Mouse (Mus musculus) kidney, postnatal 36 days (tissue): ENCODE results near the gene Cnot10.

Experiments used
- DNase-seq, 2 experiments: peaks; one replicate each; pipeline ENCODE4 v3.0.0; 2021 to 2022; ENCODE audit warnings: mixed read lengths in 2 of 2

Gene Cnot10

DNA sequence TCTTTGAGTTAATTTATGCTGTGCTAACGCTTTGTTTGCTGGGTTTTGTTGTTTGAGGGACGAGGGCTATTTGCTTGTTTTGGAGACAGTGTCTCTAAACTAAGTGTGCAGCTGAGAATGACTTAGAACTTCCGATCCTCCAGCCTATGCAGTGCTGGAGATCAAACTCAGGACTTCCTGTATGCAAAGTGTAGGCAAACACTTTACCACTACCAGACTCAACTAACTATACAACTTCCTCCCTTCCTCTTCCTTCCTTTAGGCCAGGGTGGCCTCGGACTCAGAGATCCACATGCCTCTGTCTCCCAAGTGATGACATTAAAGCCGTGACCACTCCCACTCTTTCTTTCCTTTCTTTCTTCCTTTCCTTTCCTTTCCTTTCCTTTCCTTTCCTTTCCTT is 66.5 kb downstream of the Cnot10 start:
- no peak for DNase-seq

DNA sequence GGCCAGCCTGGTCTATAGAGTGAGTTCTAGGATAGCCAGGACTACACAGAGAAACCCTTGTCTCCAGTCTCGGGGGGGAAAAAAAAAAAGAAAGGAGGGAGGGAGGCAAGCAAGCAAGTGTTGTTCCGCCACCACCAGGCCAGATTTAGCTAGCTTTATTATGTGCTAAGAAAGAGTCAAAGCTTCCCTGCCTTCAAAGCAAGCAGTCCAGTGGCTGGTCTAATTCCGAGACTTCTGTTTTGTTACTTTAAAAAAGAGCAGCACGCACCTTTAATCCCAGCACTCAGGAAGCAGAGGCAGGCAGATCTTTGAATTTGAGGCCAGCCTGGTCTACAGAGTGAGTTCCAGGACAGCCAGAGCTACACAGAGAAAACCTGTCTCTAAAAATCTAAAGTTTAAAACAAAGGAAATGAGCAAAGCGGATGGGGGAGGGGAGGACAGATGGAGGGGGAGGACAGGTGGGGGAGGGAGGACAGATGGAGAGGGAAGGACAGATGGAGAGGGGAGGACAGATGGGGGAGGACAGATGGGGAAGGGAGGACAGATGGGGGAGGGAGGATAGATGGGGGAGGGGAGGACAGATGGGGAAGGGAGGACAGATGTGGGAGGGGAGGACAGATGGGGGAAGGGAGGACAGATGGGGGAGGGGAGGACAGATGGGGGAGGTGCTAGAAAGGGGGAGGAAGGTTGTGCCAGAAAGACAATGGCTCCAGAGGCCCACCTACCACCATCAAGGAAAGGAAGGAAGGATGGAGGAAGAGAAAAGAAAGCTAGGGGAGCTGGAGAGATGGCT is 71.1 kb downstream of the Cnot10 start:
- no peak for DNase-seq

DNA sequence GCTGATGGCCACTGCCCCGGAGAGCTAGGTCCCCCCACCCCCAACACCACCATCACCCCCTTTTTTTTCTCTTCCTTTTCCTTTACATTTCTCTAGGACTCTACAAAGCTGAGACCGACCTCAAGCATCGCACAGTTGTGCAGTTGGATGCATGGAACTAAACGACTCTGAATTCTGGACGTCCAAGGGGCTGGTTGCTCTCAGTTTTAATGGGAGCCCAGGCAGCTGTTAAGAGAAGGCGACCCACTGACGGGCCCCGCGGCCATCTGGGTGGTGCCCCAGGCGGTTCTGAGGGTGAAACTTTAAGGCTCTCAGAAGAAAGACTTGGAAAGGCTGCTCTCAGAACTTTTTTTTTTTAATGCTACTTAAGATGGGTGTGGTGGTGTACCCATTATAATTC is 75.3 kb downstream of the Cnot10 start:
- DNase-seq = no peak

DNA sequence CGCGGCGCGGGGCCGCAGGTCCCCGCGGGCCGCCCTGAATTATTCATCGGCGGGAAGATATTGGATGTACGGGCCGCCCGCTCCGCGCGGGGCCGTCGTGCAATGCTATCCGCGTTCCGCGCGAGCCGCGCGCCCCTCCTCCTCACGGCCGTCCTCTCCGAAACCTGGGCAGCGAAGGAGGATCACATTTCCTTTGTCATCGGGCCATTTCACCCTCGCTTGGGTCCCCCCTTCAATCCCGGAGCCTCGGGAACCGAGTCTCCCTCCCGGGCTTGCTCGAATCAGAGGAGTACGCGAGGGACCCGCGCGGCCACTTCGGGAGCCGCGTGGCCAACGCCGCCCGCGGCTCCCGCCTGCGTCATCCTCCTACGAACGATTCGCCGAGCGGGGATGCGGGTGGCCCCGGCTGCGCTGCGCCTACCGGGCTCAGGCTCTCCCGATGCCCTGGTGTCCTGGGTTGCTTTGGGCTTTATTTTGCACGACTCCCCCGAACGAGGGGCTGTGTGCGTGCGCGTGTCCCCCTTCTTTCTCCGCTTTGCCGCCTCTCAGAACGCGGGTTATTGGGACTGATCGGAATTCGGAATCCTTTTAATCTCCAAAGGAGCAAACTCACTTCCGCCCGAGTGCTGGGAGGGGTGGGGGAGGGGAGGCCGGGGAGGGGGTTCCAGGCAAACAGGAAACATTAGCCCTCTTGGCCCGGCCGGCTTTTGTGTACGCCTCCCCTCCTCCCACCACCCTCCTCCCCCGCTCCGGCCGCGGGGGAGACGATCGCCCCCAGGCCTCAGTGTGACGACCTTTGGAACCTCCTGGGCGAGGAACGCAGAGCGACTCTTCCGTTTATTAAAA is 76.0 kb downstream of the Cnot10 start, which contains the start of gene Trim71:
TSS of gene Trim71 (minus strand) at position 609 of the 846 bp plus-strand sequence.
- DNase-seq = peak in 1 of 2 experiments; percentile 48

DNA sequence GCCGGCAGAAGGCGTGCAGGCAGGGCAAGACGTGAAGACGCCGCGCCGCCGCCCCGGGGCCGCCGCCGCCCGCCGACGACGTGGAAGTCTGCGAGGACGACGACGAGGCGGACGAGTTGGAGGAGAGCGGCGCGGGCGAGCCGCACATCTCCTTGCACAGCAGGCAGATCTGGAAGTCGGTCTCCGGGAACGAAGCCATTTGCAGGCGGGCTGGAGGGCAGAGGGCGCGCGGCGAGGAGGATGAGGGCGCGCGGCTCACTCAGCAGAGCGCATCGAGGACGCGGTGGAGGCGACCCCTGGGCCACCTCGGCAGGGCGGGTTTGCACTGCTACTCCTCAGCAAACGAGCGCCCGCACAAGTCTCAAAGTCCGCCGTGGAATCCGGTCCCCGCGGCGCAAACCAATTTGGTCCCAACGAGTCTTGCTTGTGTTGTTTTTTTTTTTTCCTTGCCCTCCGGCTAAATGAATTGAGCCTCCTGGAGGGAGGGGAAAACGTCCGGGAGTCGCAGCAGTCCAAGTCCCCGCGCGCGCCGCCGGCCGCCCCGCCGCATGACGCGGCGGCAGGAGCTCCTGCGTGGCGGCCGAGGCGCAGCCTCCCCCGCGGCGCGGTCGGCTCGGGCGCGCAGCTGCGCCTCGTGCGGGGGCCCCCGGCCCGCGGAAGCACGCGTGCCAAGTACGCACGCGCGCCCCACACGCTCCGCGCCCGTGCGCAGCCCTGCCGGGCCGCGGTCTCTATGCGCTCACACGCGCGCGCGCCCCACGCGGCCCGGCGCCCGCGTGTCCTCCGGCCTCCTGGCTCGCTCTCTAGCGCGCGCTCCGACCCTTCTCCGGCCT is 76.8 kb downstream of the Cnot10 start:
- peak in 1 of 2 experiments; percentile 51 for DNase-seq

DNA sequence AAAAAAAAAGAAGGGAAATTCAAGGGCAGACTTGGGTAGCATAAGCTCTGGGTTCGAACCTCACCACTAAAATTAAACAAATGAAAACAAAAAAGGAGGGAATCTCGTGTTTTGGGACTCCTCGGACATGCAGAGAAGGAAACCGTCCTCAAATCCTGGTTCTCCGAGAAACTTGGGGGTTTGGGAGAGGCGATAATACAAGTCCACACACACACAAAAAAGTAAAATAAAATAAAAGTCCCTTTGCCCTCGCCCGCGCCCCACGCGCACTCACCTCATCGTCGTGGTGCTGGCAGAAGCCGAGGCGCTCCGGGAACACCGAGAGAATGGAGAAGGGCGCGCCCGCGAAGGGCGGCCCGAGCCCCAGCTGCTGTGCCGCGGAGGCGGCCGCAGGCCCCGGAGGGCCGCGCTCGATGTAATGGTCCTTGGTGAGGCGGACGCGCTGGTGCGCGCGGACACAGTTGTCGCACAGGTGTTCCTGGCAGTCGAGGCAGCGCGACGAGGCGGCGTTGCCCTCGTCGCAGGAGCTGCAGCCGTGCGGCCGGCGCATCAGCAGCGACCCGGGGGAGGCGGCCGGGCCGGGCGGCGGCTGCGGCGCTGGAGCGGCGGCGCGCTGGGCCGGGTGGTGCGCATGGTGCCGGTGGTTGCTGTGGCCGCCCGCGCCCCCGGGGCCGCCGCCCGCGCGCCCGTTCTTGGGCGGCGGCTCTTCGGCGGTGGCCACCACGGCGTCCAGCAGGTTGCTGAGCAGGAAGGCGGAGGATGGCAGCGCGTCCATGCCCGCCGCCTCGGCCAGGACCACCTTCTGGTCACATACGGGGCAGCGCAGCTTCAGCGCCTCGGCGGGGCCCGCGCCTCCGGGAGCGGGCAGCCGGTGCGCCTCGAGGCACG is 77.7 kb downstream of the Cnot10 start:
- DNase-seq = peak in 1 of 2 experiments; percentile 8

DNA sequence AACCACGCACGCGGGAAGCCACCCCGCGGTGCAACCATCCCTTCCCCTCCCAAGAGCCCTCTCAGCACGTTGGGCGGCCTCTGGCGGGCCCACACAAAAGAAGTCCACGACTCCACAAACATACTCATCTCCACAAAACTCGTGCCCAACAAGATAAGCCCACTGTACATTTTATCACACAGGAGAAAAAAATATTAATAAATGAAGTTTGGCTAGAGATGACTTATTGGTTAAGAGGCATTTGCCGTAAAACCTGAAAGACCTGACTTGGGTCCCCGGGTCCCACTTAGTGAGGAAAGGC is 78.4 kb downstream of the Cnot10 start:
- no peak for DNase-seq

DNA sequence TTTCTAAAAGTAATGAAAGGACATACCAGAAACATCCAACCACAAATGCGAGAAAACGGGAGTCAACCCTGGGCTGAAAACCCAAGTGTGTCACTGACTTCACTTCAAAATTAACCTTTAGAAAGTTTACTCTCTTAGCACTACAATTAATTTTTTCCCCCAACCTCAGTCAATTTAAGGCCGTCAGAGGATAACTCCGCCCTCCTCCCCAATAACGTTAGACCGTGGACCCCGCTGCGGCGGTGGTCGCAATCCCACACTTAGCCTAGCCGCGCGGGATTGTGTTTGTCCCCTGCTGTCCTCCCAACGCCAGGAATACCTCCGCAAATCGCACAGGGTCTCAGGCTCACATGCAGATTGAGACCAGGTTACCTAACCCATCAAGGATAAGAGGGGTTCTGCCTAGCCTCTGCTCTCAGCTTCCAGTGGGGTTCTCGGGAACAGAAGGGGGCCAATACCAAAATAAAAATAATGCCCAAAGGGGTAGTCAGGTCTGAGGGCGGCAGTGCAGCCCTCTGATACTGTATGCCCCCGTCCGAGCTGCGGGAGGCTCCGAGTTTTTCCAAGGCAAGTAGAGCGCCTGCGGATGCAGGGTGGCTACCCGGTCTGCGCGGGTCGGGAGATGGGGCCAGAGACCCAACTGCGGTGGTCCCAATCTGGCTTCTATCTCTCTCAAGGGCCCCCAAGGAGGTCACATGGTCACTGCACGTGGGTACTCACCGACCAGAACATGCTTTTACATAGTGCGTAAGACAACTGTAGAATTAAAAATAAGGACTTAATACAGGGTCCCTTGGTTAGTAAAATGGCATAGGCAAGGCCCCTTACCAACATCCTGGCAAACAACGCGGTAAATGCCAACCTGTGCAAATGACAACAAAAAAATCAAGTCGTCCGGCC is 79.0 kb downstream of the Cnot10 start:
- DNase-seq = no peak

DNA sequence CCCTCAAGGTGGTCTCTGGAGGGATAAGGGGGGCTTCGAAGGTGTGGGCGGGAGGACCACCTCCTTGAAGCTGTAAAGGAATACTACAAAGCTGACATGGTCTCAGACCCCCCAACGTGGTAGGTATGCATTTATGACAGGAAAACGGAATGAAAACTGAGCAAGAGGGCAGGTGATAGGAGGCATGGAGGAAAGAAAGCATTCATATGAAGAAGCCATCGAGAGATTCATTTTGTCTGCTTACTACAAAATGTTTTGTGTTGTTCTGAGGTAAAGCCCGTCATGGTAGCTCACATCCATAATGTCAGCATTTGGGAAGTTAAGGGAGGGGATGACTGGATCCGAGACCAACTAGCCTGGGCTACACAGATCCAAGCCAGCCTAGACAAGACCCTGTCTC is 79.8 kb downstream of the Cnot10 start:
- DNase-seq = no peak

DNA sequence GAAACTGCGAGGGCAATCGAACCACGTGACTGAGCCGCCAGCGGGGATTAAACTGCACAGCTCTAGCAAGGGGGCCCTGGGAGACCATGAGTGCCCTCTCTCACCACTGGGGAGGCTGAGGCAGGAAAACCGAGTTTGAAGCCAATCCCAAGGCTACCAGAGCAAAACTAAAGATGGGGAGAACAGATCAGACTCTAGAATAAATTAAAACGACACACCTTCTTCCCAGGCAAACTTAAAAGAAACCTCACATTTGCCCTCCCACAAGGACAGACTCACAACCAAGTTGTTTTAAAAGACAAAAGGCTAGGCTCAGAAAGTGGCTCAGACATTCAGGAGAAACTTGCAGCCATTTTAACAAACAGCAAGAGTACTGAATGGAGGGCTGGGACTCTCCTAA is 82.9 kb downstream of the Cnot10 start:
- DNase-seq = peak in 1 of 2 experiments; percentile 9

DNA sequence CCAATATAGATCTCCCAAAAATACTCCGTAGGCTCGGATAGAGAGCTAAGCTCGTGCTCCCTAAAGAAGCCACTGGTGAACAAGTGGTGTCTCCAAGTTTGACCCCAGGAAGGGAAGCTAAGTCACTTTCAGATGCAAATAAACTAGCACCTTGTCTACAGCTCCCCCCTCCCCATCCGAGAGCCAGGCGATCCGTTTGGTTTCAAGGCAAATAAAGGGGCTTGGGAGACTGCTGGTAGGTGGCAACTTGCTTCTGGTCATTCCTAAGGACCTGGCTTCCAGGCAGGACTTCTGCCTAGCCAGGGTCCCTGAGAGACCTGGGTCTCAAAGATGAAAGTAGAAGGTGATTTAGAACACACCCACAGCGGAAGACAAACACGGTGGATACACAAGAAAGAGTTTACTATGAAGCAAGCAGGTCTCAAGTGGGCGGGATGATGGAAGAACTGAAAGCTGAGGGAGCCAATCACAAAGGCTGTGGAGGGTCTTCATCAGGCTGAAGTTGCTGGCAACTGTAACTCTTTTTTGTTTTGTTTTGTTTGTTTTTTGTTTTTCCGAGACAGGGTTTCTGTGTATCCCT is 83.6 kb downstream of the Cnot10 start:
- DNase-seq = no peak

DNA sequence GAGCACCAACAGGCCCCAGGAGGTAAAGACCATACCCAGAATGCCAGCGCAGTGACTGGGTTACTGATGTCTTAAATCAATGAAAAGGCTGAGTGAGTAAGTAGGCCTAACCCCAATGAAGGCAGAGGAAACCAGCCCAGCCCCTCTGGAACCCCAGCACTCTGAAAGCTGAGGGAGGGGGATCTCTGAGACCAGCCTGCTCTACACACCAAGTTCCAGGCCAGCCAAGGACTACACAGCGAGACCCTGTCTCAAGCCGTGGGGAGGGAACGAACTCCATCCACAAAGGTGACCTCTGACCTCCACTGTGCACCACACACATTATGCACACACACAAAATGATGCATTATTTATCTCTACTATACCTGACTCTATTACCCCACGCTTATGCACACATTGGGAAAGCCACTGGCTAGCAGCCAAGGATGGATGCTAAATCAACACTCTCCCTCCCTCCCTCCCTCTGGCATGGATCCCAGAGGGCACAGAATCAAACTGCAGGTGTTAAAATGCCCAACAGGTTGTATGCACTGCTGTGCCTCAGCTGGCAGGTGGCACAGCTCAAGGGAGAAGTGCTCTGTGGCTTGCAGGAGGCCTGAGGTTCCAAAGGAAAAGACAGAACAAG is 85.5 kb downstream of the Cnot10 start:
- DNase-seq = peak in 1 of 2 experiments; percentile 14

DNA sequence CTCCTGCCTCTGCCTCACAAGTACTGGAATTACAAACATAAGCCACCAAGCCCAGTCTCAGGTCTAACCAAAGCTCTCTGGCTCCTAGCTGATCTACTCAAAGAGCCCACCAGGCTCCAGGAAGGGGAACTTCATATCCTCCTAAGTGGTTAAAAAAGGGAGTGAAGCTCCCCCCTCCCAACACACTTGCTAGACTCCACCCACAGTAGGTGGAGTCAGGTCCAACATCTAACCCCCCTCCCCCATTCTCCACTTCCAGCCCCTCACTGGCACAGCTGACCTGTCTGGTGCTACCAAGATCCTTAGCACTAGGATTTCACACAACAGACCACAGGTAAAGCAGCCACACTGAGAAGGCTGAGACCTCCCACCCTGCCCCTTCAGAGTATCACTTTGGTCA is 86.2 kb downstream of the Cnot10 start:
- DNase-seq = no peak

DNA sequence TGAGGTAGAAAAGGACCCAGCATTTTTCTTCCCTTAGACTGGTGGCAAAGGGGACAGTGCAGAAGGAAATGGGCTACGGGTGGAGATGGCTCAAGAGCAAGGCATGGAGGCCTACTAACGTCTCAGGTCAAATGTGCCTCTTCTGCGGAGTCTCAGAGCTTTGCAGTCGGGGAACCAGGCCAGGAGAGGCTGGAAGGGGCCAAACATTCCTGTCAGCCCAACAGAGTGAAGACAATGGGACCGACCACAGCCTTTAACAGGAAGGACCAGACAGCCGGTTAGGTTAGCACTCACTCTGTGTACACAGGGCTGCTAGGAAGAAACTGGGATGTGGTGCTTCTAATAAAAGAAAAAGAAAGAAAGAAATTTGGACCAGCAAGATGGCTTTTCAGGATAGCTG is 90.0 kb downstream of the Cnot10 start:
- no peak for DNase-seq

DNA sequence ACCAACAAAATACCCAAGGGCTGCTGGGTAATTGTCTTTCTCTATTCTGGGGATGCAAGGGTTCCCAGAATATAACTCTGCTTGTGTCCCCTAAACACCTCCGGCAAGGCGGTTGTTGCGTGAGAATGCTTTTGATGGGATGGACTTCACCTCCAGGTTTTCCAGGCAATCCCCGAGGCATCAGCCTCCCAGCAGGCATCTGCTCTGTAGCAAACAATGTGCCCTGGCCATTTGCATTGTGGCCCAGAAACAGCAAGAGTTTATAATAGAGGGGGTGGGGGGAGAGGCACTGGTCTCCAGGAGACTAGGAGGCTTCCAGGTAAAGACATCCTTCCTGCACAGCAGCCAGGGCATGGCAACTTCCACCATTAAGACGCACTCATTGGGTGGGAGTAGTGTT is 90.9 kb downstream of the Cnot10 start:
- no peak for DNase-seq

DNA sequence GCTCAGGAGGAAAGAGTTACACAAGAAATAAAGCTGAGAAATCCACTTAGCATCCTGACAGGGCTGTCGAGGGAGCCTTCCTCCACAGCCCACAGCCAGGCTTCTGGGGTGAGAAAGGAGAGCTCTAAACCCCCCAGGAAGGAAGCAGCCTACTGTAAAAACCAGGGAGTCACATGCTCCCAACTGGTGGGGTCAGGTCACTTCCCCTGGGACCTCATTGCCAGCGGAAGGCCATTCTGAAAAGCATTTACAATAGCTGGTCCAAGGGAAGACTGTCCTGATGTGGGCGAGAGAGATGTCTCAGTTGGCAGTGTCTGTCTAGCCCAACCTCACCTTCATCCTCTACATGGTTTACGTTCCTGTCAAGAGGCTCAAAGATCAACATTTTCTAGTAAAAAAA is 91.5 kb downstream of the Cnot10 start:
- DNase-seq = peak; percentile 32 to 60

DNA sequence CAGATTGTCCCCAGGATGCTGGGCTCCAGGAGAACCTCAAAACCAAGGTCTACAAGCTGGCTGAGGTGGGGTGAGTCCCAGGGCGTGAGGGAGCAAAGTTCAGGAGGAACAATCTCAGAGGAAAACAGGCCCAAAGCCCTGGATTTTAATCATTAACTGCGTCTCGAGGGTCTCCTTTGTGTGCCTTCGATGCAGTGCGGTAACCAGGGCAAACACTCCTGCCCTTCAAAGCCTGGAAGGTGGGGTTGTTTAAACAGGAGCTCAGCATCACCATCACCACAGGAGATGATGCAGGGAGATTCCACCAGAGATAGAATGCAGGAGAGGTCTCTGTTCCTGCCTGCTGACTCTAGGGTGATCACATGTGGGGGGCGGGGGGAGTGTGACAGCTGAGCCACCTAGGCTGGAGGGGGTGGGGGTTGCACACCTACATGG is 92.3 kb downstream of the Cnot10 start:
- DNase-seq = peak; percentile 64 to 65

DNA sequence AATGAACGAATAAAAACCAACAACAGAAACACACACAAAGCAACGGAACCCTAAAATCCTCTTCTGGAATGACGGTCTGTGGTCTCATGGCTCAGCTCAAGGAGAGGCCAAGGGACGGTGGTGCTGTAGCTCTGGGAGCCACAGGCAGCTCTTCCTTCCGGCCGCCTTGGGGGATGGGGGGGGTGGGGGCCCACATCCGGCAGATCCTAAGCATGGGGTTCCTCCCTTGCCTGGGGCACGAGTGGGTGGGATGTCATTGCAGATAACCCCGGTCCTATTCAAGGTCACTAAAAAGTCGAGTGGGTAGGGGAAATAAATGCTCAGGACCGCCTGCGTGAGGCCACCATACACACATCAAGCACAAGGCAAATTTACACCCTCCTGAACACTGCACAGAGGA is 93.2 kb downstream of the Cnot10 start:
- no peak for DNase-seq

DNA sequence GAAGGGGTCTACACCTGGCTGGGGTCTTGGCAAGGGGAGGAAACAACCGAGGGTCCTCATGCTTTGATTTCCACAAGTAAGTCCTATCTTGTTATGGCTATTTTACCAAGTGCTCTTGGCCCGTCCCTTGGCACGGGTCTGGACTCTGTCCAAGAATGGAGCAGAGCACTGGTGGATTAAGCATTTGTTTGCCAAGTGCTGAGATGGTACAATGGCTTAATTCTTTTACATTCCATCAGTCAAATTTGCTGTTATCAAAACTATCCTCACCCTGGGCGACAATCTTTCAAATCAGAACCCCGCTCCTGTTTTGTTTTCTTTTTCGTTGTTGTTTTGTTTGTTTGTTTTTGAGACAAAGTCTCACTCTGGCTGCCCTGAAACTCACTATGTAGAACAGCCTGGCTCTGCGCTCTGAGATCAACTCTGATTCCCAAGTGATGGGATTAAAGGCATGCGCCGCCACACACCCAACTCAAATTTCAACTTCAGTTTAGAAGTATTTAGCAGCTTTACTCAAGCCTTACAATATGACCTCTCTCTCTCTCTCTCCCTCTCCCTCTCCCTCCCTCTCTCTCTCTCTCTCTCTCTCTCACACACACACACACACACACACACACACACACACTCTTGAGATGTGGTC is 95.1 kb downstream of the Cnot10 start:
- peak; percentile 39 to 72 for DNase-seq
